Mouse (Mus musculus) spleen, adult 12 weeks (tissue): ENCODE measurements around the gene Olfr572.

Experiments
- DNase-seq: peaks from one replicate; pipeline ENCODE4 v3.0.0; 2022; ENCODE audit warnings: low spot score

Olfr572 gene

DNA sequence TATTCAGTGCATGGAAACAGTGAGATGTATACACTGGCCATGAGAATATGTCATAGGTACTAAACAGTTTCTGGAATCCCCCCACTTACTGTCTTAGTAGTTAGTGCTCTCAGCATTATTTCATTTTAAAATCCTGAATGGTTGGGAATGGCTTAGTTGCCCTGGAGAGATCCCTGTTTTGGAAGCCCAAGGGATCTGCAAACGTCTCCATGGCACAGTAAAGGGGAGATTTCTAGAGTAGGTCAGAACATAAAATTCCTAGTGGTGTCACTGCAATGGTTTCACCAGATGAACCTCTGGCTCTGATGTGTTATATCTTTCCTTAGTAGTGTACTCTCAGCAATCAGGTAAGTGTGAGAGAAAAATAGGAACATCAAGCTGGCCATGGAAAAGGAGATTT, at the start of gene Olfr572:
Gene Olfr572 (plus strand): TSS at position 301 of the 400 bp plus-strand sequence.
- DNase-seq = no peak

DNA sequence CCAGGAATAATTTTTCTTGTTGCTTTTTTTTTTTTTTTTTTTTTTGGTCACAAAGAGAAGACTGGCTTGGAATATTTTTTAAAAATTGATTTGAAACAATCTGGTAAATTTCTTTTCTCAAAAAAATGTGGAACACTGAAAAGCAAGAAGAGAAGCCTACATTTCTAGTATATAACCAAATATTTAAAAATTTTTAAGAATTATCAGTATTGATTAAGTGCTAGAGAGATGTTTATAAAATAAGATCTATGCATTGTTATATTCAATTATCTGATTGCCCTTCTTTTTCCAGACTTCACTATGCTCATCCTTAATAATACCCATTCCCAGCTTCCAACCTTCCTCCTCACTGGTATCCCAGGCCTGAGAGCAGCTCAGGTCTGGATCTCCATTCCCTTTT, 47.4 kb upstream of the Olfr572 start, which contains the start of gene Olfr568:
Gene Olfr568 (plus strand): TSS at position 301 of the 400 bp plus-strand sequence.
- DNase-seq = no peak

DNA sequence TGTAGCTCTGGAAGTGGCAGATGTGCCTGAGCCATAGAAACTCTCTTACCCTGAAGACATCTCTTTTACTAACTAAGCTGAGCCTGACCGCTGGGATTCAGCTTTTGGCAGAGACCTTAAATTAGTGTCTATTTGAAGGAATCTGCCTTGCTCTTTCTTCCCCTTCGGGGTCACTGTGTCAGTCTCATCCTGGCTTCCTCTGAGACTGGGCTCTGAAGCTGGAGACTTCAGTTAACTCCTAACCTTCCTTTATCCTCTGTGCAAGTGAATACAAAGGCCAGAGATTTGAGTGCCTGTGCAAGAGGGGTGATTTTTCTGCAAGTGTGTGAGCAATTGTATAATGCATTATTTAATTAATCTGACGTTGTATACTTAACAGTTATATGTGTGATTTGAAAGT, 33.4 kb upstream of the Olfr572 start, which contains the start of gene Olfr569:
Gene Olfr569 (minus strand): TSS at position 101 of the 400 bp plus-strand sequence.
- no peak for DNase-seq

DNA sequence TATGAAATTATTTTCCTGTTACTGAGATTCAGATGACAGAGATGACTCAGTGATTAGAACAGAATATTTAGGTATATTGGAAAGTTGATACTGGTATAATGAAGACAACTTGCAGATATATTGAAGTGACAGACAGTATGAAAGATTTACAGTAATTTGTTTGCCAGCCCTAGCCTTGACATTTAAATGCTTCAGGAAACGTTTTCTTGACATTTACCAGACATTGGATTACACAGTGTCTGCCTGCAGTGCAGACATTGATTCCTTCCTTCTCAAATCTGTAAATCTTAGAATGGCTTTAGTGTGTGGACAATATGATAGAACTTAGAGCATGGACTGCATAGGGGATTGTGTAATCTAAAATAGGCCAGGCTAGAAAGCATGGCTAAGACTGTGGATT, 8.9 kb upstream of the Olfr572 start:
- no peak for DNase-seq

DNA sequence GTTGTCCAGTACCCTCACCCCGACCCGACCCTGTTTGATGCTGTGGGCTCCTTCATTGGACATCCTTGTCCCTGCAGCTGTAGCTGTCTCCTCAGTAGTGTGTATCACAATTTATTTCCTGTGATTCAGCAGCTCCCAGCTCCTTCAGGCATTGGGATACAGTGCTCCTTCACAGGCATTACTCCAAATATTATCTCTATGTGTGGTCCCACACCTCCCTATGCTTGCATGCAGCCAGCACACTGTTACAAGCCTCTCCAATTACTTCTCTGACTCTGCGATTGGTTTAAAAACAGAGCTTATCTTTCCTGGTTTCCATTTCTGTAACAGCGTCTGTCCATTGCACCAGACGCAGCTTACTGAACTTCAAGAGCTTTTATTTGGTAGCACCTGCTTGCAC, 7.8 kb upstream of the Olfr572 start:
- no peak for DNase-seq

DNA sequence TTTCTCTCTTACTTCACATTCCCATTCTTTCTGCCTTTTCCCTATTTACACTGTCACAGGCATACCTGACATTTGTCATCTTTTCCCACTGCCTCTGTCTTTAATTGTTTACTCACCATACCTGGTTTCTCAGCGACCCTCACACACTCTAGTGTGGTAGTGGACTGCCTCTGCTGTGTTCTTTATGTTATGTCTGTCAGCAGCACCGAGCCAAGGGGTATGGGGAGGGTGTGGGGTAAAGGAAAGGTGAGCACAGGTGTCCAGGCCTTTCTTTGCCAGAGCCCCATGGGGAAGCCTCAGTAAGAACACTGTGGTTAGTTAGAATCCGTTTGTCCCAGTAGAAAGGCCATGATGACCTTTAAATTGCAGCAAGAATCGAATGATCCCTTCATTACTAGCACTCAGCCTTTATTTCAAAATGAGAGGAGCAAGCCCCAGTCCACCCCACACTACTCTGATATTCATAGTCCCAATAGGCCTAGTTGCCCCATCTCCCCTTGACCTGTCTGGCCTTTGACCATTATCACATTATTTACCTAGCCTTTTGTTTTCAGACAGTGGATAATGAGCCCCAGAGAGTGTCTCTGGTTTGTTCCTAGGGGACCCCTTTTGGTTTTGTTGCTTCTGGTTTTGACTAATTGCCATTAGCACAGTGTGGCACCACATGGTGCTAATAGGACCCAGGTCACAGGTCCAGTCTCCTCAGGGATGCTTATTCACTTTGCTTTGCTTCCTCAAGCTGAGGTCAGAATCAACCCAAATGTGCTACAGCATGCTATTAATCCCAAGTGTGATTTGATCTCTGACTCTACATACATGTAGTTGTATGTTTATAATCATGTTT, 7.0 kb upstream of the Olfr572 start, which contains the start of gene Olfr571:
Gene Olfr571 (minus strand): TSS at position 505 of the 844 bp plus-strand sequence.
- DNase-seq = no peak

DNA sequence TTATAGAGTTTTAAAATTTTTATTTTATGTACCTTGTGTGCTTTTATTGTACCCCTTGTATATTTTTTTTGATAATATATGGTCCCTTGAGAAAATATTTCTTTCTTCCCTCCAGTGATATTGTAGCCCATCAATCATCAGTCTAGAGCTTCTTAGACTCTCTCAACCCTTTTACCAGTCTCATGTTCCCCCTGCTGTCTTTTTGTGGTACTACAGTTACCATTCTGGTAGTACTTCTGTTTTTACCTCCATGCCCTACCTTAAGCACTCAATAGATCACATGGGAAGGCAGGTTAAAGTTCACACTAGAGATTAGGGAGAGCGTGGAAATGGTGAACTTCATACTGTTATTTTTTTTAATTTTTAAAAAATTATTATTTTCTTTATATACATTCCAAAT, 4.6 kb upstream of the Olfr572 start:
- no peak for DNase-seq

DNA sequence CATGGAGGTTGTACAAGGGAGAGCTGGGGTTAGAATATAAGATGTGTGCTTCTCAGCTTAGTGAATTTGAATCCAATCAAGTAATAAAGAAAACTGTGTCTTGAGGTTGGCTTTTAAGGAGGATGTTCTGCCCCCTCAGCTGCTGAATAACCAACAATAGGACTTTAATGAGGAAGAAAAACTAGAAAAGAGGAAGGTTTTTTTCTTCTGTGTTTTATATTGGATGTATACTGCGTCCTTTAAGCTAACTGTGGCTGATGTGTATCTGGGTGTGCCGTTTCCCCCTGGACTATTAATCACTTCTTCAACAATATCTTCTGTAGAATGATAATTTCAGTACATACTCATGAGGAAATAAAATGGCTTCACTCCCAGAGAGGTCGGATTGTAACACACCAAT, 2.9 kb downstream of the Olfr572 start:
- no peak for DNase-seq

DNA sequence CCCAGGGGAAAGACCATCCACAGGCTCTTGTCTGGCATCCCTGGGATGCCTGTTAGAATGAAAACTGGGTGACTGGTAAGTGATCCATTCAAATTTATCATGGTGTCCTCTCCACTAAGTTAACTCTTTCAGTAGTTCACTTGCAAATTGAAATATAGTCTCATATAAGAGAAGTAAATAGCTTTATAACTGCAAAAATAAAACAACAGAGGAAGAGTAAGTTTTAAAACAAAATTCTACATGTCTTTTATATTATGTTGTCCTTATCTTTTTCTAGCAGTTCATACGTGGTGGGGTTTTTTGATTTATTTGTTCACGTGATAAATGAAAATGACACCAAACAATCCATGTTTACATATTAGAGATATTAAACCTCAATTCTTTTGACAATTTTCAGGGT, 18.3 kb downstream of the Olfr572 start, which contains the start of gene Olfr573-ps1:
Gene Olfr573-ps1 (minus strand): TSS at position 101 of the 400 bp plus-strand sequence.
- DNase-seq = no peak

DNA sequence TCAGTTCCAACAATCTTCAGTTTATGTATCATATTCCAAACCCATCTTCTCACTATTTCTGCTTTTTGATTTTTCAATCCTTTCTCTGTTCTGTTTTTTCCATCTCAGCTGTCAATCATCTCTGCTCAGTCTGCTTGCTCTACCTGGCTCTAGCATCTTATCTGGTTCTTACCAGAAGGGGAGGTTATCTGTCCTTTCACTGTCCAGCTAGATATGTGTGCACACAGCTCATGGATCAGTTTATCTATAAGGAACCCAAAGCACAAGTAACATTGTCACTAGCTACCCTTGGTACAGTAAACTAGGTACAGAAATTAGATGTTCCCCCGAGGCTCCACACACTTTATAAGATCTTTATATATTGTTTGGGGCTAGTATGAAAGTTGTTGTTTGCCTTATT, 19.2 kb downstream of the Olfr572 start:
- DNase-seq = no peak

DNA sequence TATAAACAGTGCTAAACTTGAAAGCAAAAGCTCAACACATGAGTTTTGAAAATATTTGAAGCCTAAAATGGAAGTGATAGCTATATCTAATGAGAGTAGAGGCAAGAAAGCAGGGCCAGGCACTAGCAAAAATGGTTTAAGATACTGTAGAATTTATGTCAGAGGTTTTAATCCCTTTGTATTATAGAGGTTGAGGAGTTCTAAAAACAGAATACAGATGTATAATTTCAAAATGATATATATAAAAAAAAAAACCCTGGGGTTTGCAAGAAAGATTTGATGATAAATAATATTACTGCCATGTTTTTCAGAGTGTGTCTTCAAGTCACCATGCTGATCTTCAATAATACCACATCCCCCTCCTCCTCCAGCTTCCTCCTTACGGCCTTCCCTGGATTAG, 24.0 kb downstream of the Olfr572 start, which contains the start of gene Olfr574:
Gene Olfr574 (plus strand): TSS at position 301 of the 400 bp plus-strand sequence.
- no peak for DNase-seq

DNA sequence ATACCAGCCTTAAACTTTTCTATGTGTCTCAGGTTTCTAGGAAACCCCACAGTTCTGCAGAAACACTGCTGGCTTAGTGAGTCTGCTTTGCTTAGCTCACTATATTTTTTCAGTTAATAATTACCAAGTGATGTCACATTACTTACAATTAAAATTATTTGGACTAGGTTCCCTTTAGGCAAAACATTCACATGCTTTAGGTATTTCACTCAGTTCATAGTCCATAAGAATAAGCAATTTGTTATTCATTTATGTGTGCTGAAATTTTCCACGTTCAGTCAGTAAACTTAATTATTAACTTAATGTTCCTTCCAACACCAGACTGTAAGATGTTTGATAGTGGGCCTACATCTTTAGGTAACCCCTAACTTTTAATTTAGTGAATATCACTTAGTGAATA, 26.5 kb downstream of the Olfr572 start:
- no peak for DNase-seq

DNA sequence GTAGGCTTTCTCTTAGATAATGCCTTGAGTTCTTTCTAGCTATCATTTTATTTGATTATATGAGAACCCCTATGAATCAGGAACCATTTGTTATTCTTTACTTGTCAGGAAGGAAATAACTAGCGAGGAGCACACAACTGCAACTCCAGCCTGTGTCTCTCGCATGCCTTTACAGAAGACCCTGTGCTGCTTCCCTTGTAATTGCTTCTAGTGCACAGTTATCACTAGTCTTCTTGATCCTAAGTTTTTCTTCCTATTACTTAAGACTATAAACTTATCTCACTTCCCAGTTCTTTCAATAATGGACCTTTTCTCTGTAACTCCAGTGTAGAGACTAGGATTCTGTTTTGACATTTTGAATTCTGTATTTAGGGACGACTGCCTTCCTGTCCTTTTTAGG, 33.9 kb downstream of the Olfr572 start:
- no peak for DNase-seq

DNA sequence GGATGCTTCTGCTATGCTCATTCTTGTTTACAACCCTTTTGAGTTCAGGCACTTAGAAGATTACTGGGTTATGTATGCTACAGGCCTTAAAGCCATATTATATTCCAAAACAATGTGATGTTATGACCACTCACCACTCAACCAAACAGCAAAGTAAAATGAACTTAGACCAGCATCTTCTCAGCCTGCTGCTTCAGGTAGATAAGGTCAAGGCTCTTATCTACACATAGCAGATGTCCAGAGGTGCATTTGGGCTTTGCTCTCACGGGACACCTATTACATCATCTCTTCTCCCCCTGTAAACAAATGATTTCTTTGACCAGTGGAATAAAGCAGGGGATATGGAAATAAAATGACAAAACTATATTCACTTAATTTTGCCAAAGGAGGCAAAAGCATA, 34.4 kb downstream of the Olfr572 start, which contains the start of gene Olfr575:
Gene Olfr575 (minus strand): TSS at position 183 of the 400 bp plus-strand sequence.
- DNase-seq = no peak

DNA sequence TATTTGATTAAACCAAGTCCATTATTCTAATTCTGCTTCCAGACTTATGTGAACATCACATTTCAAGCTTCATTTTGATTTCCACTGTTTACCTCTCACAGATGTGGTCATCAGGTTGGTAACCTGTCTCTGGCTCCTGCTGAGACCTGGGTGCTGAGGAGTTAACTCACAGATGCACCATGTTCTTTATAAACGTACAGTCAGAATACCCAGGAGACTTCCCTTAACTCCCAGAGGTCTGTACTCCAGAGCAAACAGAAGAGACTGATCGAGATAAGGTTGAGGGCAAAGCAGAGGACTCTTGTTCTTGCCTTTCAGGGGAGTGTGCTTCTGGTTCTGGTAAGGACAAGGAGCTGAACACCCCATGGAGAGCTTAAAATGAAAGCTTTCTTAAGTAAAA, 38.2 kb downstream of the Olfr572 start, which contains the start of gene Olfr576:
Gene Olfr576 (plus strand): TSS at position 301 of the 400 bp plus-strand sequence.
- no peak for DNase-seq

DNA sequence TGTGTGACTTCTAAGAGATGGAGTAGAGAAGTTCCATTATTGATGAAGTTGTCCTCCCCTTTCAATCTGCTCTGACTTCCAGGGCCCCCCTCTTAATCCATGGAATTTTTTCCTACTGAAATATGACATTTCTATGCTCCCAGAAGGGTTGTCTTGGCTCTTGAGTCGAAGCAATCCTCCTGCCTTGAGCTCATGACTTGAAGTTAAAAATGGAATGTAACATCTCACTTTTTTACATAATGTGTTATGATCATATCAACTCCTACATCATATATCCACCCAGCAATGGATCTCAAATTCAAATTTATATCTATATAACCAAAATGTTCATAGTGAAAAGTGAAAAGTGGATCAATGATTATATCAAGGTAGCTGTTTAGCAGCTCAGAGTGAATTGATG, 50.2 kb downstream of the Olfr572 start:
- no peak for DNase-seq

DNA sequence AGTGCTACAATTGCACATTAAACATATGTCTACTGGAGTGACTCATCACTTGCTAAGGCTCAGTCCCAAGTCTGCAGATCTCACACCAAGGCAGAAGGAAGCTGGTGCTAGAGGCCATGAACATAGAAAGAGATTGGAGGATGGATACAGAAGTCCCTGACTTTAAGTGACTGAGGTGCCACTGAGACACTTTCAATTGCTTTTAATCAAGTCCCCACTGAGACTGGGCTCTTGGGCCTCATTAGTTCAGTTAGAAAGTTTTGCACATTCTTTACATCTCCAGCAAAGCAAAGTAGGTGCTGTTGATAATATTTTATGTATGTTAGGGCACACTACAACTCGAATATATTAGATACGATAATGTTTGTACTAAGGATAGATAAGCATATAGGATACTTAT, 51.6 kb downstream of the Olfr572 start, which contains the start of gene Olfr577:
Gene Olfr577 (minus strand): TSS at position 101 of the 400 bp plus-strand sequence.
- no peak for DNase-seq
